Mouse (Mus musculus) Patski (cell line): ENCODE data around the gene Uspl1. TPM values are rescaled to one million over a fixed set of nuclear protein-coding genes. Genes with fewer than 3 reads are reported as not detected.

Experiments
- ATAC-seq: fragments of 100-300 bp; one replicate; pipeline ENCODE4 v1.8.0; 2021
- CTCF ChIA-PET: fragments of 350-600 bp; sonication (Branson Sonifier 250); formaldehyde crosslinking; loops from one replicate; lab custom pipeline; 2022; ENCODE audit warnings: inconsistent platforms; lab: Charles Lee
- POLR2A ChIA-PET: fragments of 350-600 bp; sonication (Branson Sonifier 250); formaldehyde crosslinking; loops from one replicate; lab custom pipeline; 2022; ENCODE audit warnings: antibody characterized with exemption, inconsistent platforms; lab: Charles Lee
- DNase-seq: peaks from one replicate; pipeline ENCODE4 v3.0.0-alpha.2; 2011; ENCODE audit warnings: low read depth, low spot score
- H3K27me3 ChIP-seq: fragments of 371-371 bp; one replicate; pipeline ENCODE4 v1.5.1; 2021
- CTCF ChIP-seq: fragments of 100-300 bp; IDR thresholded peaks from one replicate; pipeline ENCODE4 v1.5.1; 2021
- in situ Hi-C: fragments of 300-500 bp; cut with MboI; formaldehyde crosslinking; loops from 3 replicates; pipeline ENCODE4 v1.11.1; 2018; ENCODE audit warnings: low pct_unique_long_range_greater_than_20kb, mixed read lengths
- polyA plus RNA-seq: library from polyadenylated mRNA; unstranded; gene quantifications from one replicate; pipeline ENCODE4 v1.2.3, GENCODE M21; 2021

The Uspl1 gene
- polyA plus RNA-seq, 1 experiment from 2014 or later: 29.0 TPM

DNA sequence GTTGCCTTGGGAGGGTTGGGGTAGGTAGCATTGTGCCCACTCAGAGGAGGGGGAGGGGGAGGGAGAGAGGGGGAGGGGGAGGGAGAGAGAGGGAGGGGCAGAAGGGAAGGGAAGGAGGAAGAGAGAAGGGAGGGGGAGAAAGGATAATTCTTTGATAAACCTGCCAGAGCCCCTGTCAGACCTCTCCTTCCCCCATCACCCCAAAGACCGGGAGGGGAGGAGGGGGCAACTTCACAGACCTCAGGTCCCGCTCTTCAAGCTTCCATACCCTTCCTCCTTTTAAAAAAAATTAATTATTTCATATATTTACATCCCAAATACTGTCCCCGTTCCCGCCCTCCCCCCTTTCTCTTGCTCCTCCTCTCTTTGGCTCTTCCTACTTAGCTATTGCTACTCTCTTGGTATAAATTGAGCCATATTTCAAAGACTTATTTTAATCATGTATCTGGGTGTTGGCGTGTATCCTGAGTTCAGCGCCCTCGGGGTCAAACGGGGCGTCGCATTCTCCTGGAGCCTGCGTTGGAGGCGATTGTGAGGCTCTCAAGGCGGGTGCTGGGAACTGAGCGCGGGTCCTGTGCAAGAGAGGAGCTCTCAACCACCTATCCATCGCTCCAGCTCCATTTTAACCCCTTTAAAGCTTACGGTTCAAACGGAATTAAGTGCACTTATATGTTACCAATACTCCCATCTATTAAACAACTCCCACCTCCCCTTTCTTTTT, 45.6 kb downstream of the Uspl1 start:
- ATAC-seq: no peak
- no peak for TF ChIP-seq CTCF
- DNase-seq: no peak
- in situ Hi-C loops: no loop called here
- no peaks in the 10 kb centered on the region for H3K27me3 ChIP-seq
- POLR2A ChIA-PET: interaction anchor here (0.5 to 1.1 kb wide), 2 partner anchors 48 to 1139 kb away, joined by 3 read pairs; no protein-coding TSS in a partner anchor
- CTCF ChIA-PET: no interaction called here

GRCm38 (mm10) chr5:149235002-149235401, 50.9 kb downstream of the Uspl1 start:
- no peaks in the 10 kb centered on the region for H3K27me3 ChIP-seq
- ChIA-PET POLR2A (no interaction called here), CTCF (no interaction called here)
- DNase-seq (no peak), ATAC-seq (no peak)
- in situ Hi-C loops: no loop called here
- TF ChIP-seq CTCF: no peak

DNA sequence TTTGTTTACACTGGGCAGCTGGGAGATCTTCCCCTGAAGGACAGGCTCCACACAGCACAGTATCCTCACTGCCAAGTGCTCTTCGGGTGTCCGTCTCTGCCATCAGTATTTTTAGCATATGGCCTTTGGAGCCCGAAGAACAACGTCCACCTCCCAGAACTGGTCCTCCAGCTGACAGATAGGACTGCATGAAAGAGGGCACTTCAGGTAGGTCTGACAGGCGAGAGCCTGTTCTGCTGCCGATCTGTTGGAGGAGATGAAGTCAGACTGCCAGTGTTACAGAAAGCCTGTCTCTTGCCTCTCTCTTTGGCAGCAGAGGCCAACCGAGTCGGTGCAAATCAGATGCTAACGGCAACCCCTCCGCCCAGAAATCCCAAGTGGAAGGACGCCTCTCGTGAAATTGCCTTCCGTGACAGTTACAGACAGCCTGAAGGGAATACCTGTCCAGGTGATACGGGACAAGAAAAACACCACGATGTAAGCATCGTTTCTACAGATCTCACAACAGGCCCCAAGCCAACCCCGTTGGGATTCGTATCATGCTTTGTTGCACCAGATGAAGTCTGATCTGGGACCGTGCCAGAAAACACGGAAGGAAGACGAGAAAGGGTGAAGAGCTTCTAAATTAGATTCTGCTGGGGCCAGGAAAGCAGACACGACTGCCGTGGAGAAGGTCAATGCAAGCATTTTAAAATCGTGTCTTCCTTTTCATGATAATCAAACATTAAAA, 53.2 kb downstream of the Uspl1 start:
- in situ Hi-C loops: no loop called here
- no peak for TF ChIP-seq CTCF
- no peaks in the 10 kb centered on the region for H3K27me3 ChIP-seq
- ATAC-seq (no peak), DNase-seq (no peak)
- CTCF ChIA-PET: no interaction called here
- POLR2A ChIA-PET: interaction anchor here (1.0 kb wide), 1 partner anchor 53 kb away, joined by 3 read pairs; the partner anchor contains the start of genes Hmgb1 and Uspl1

GRCm38 (mm10) chr5:149242467-149242866, 58.3 kb downstream of the Uspl1 start:
- in situ Hi-C loops: no loop called here
- DNase-seq (no peak), ATAC-seq (no peak)
- CTCF ChIA-PET: no interaction called here
- no peak for TF ChIP-seq CTCF
- POLR2A ChIA-PET: interaction anchor here (0.6 kb wide), 1 partner anchor 181 kb away, joined by 3 read pairs; no protein-coding TSS in a partner anchor
- no peaks in the 10 kb centered on the region for H3K27me3 ChIP-seq

DNA sequence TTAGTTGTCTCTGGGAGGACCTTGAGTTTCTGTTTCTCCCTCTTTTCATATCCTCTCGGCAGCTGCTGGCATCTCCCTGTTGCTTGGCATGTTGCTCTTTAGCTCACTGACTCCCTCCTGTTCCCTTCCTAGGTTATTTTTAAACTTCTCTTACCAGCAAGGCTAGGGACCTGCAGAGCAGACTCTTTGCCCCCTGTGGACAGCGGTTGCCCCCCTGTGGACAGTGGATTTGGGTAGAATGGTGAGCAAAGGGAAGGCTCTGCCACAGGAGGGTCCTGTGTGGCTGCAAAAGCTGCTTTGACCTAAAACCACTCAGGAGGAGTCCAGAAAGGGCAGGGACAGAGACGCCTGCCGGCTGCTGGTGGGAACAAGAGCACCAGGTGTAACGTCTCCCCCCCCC, 58.9 kb downstream of the Uspl1 start:
- H3K27me3 ChIP-seq: no peaks in the 10 kb centered on the region
- in situ Hi-C loops: no loop called here
- DNase-seq (no peak), ATAC-seq (no peak)
- ChIA-PET CTCF (no interaction called here), POLR2A (interaction anchor here (0.6 to 0.8 kb wide), 2 partner anchors 12 to 180 kb away, joined by 3 to 4 read pairs; no protein-coding TSS in a partner anchor)
- TF ChIP-seq CTCF: no peak

- in situ Hi-C loops: no loop called here
- ChIA-PET POLR2A (no interaction called here), CTCF (interaction anchor here (1.4 kb wide), 1 partner anchor 49 kb away, joined by 3 read pairs; no protein-coding TSS in a partner anchor)
- ATAC-seq (no peak), DNase-seq (no peak)
- H3K27me3 ChIP-seq: no peaks in the 10 kb centered on the region
- no peak for TF ChIP-seq CTCF
These were observed 61.3 kb downstream of the Uspl1 start for GRCm38 (mm10) chr5:149245391-149245964.

DNA sequence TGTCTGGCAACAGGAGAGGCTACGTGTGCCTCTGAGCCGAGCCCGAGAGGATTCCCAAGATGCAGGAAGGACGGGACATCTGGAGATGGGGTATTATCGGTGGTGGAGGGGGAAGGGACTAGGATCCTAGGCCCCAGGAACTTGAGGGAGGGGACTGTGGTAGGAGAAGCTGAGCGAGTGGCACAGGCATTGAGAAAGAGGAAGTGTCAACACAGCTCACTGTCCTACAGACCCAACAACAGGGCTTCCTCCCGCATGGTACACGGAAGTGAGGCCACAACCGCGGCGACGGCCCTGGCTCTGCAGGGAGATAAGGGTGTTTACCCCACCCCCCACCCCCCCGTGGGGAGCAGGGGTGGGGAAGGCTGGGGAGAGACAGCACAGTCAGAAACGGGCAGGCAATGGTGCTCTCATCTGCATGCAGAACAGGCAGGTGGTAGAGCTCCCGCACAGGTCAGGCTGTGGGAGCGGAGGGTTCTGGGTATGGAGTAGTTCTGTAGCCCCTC, 61.9 kb downstream of the Uspl1 start:
- no peak for ATAC-seq
- ChIA-PET CTCF (no interaction called here), POLR2A (no interaction called here)
- in situ Hi-C loops: no loop called here
- DNase-seq: no peak
- no peak for TF ChIP-seq CTCF
- H3K27me3 ChIP-seq: no peaks in the 10 kb centered on the region

GRCm38 (mm10) chr5:149247047-149247904, 63.1 kb downstream of the Uspl1 start:
- no peaks in the 10 kb centered on the region for H3K27me3 ChIP-seq
- DNase-seq: no peak
- CTCF ChIA-PET: no interaction called here
- in situ Hi-C loops: no loop called here
- POLR2A ChIA-PET: no interaction called here
- no peak for TF ChIP-seq CTCF
- ATAC-seq: no peak

GRCm38 (mm10) chr5:149252303-149252702, 68.2 kb downstream of the Uspl1 start:
- ChIA-PET CTCF (interaction anchor here (0.9 to 1.6 kb wide), 2 partner anchors 16 to 23 kb away, joined by 3 to 4 read pairs; no protein-coding TSS in a partner anchor), POLR2A (no interaction called here)
- ATAC-seq (no peak), DNase-seq (no peak)
- no peaks in the 10 kb centered on the region for H3K27me3 ChIP-seq
- in situ Hi-C loops: no loop called here
- TF ChIP-seq CTCF: no peak

DNA sequence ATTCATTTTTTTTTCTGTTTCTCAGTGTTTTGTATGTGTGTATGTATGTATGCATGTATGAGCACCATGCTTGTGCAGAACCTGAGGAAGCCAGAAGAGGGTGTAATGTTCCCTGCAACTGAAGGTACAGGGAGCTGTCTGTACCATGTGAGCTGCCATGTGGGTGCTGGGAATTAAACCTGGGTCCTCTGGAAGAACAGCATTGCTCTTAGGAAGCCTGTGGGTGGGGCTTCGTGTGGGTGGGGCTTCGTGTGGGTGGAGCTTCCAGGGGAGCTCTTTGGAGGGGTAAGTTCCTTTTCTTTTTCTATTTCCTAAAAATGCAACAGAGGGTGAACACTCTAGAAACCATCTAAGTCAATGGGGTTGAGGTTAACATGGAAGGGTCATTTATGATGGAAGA, 69.3 kb downstream of the Uspl1 start:
- H3K27me3 ChIP-seq: no peaks in the 10 kb centered on the region
- CTCF ChIA-PET: no interaction called here
- POLR2A ChIA-PET: no interaction called here
- TF ChIP-seq CTCF: no peak
- in situ Hi-C loops: no loop called here
- DNase-seq (no peak), ATAC-seq (no peak)
